Mouse (Mus musculus): ENCODE data around the gene Cdh9. TPM values are rescaled to one million over a fixed set of nuclear protein-coding genes. Genes with fewer than 3 reads are reported as not detected.

The Cdh9 gene
- under 1 TPM; 0.60 to 0.82 TPM for total RNA-seq (2021)
- long read RNA-seq, experiment 1, partial matches to known transcripts: 2 of 3 reads
- long read RNA-seq, experiment 1, other reads (novel, unspliced or antisense): 0 of 3 reads
- long read RNA-seq, experiment 2, partial matches to known transcripts: 0 of 2 reads
- long read RNA-seq, experiment 2, other reads (novel, unspliced or antisense): 0 of 2 reads

DNA sequence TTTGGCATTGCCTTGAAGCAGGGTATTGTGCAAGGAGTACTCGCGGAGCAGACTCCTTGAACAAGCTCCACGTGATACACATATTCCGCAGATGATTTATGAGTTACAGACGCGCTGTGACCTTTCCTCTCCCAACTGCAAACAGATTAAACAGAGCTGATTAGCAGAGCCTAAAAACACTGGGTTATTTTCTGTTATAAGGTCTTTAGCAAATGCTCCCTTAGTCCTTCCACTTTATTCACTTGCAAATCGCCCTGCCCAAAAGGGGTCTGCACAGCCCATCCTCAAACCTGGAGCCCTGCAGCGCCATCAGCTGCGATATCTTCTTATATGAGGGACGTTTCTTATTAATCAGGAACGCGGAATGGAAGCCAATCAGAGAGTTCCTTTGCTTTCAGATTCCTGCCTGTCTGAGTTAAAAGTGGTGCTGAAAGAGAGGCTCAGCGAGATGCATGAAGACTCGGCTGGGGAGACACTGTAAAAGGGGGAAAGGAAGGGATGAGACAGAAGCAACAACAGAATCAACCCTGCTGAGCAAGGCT is at the start of gene Cdh9:
Gene Cdh9 (plus strand): TSS at position 287 of the 542 bp plus-strand sequence.
- peak; percentile 33 for DNase-seq

DNA sequence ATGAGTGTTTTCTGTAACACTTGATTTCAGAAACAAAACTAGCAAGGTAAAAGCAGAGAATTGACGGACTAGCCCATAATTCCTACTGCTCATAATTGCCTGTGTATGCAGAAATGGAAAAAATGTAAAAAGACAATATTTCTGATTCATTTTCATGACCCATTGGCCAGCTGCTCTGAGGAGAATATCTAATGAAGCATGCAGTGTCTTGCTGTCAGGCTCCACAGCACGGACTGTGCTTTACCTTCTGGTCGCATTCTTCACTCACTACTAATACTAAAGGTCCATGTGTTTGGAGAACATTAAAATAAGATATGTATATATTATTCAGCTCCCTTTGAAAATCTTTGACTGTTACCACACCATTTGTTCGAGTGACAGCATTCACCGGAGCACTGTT is 49.5 kb upstream of the Cdh9 start:
- DNase-seq: no peak

GRCm38 (mm10) chr15:16699821-16700220 is 28.7 kb upstream of the Cdh9 start:
- no peak for DNase-seq

GRCm38 (mm10) chr15:16702340-16702739 is 26.2 kb upstream of the Cdh9 start:
- DNase-seq: no peak

- no peak for DNase-seq
Observed at GRCm38 (mm10) chr15:16739088-16739487, 10.5 kb downstream of the Cdh9 start.

DNA sequence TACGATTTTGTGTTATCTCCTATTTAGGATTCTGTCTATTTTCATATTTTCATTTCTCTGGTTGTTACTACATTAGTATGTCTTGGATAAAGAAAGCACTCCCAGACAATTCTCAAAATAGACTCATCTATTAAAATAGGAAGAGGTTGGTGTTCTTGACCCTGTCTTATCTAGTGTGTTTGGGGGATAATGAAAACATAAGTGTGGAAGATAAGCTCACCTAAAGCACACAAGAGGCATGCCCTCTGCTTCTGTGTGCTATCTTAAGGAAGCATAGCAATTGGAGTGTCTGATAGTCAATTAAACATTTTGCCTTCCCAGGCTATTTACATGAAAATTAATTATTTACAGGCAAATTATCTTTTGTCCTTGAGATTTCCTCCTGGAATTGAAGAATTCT is 18.1 kb downstream of the Cdh9 start:
- DNase-seq: no peak

GRCm38 (mm10) chr15:16763252-16763651 is 34.7 kb downstream of the Cdh9 start:
- DNase-seq: no peak

DNA sequence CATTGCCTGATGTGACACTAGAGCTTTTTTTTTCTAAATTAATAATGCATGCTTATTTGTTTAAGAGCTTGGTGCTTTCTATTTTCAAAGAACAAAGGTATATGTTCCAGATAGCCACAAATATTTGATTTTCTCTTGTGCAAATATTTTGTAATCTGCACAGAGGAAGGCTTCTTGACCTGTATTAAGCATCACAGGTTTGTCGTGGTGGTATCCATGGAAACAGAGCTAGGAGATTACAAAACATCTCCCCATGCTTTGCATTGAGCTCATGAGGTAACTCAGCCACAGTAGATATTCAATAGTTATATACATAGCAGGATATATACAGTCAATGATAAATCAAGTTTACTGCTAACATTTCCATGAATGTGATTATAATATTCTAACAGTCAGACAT is 56.0 kb downstream of the Cdh9 start:
- no peak for DNase-seq

GRCm38 (mm10) chr15:16792857-16793256 is 64.3 kb downstream of the Cdh9 start:
- DNase-seq: no peak

- DNase-seq: no peak
Observed at GRCm38 (mm10) chr15:16801302-16801701, 72.7 kb downstream of the Cdh9 start.

GRCm38 (mm10) chr15:16810787-16811186 is 82.2 kb downstream of the Cdh9 start:
- DNase-seq: no peak

GRCm38 (mm10) chr15:16814035-16814434 is 85.5 kb downstream of the Cdh9 start:
- DNase-seq: no peak

DNA sequence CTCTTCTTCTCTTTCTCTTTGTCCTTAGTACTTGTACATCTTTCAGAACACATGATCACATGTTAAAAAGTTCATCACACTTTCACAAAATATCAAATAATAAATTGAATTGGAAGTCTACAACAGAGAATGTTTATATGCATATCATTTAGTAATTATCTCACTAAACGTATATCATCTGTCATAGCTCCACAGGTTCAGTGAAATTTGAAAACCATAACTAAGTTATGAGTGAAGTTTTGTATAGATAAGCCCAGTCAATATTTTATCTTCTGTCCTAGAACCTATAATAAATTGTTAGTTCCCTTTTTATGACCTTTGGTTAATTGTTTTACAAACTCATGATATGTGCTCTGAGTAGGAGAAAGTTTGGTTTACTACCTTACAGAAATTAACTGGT is 106.2 kb downstream of the Cdh9 start:
- DNase-seq: no peak

DNA sequence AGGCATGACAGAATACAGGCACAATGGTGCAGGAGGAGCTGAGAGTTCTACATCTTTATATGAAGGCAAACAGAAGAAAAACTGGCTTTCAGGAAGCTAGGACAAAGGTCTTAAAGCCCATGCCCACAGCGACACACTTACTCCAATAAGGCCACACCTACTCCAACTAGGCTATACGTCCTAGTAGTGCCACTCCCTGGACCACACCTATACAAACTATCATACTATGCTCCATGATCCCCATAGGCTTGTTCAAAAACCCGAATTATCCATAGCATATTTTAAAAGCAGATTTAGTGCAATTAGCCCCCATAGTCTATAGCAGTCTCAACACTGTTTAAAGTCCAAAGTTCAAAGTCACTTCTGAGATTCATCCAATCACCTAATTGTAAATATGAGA is 154.0 kb downstream of the Cdh9 start:
- no peak for DNase-seq

DNA sequence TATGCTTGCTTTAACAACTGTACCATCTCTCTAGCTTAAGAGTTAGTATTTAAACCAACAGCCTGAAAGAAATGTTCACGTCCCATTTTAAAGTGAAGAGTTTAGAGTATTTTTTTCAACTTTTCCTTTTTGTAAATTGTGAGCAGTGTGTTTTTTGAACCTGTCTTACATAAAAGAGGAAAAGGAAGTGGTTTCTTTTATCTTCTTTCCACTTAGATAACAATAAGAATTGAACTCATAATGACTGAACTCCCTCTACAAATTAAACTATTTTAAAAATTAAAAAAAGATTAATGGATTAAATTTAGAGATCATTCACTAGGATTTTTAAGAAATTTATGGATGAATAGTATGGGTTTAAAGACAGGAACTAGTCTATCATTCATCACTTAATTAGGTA is 168.1 kb downstream of the Cdh9 start:
- no peak for DNase-seq
